Mouse (Mus musculus): Measurements from ENCODE around the gene Ryr2. TPM values are rescaled to one million over a fixed set of nuclear protein-coding genes. Genes with fewer than 3 reads are reported as not detected.

The Ryr2 gene
- polyA plus RNA-seq, 1 experiment from 2014 or later, result 0.43 TPM

DNA sequence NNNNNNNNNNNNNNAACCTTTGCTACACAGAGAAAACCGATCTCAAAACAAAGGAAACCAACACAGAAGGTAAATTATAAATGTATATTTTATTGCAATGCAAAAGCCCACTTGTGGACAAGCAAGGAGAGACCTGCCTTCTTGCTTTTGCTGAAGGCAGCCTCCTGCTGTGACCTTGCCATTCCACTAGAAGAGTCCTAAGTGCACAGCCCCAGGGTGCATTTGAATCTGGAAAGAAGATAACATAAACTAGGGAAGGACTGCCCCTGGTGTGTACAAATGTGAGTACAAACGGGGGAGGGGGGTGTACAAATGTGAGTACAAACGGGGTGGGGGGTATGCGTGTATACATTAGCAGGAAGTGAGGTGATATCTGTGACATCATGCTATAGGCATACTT is 43.2 kb downstream of the Ryr2 start:
- Histone ChIP-seq H3K27me3 (replicated peaks; ENCODE audit: control insufficient read depth, insufficient read depth, low read length) (no peaks in the 10 kb centered on the region), H3K9ac (ENCODE audit: low read depth, low read length) (no peak overlapping the region), H3K4me3 (ENCODE audit: low read depth, low read length) (no peak overlapping the region), H3K4me2 (ENCODE audit: low read depth, low read length) (no peak overlapping the region), H3K4me1 (ENCODE audit: control insufficient read depth, insufficient read depth, low read length) (no peaks in the 10 kb centered on the region), H3K27ac (replicated peaks; ENCODE audit: low read depth, low read length) (no peak overlapping the region), H3K36me3 (ENCODE audit: control insufficient read depth, insufficient read depth, low read length) (no peaks in the 10 kb centered on the region), H3K9me3 (ENCODE audit: control insufficient read depth, low read length) (no peaks in the 10 kb centered on the region)
- whole genome bisulfite sequencing, result 71% methylated on average over 4 of the region's 4 CpGs
- no peak for DNase-seq (ENCODE audit: low spot score)
- ATAC-seq (ENCODE audit: low read depth), result no peak

- peak; percentile 41; the same call in 1 of the 2 replicates for ATAC-seq (ENCODE audit: low read depth)
- H3K4me3 ChIP-seq (ENCODE audit: low read depth, low read length), result no peak overlapping the region
- no peaks in the 10 kb centered on the region for H3K36me3 ChIP-seq (ENCODE audit: control insufficient read depth, insufficient read depth, low read length)
- H3K9ac ChIP-seq (ENCODE audit: low read depth, low read length), result no peak overlapping the region
- 21% methylated on average over 8 of the region's 8 CpGs for WGBS
- no peaks in the 10 kb centered on the region for H3K27me3 ChIP-seq (replicated peaks; ENCODE audit: control insufficient read depth, insufficient read depth, low read length)
- no peaks in the 10 kb centered on the region for H3K9me3 ChIP-seq (ENCODE audit: control insufficient read depth, low read length)
- no peaks in the 10 kb centered on the region for H3K4me1 ChIP-seq (ENCODE audit: control insufficient read depth, insufficient read depth, low read length)
- no peak for DNase-seq (ENCODE audit: low spot score)
- H3K27ac ChIP-seq (replicated peaks; ENCODE audit: low read depth, low read length), result no peak overlapping the region
- H3K4me2 ChIP-seq (ENCODE audit: low read depth, low read length), result no peak overlapping the region
Measured at GRCm38 (mm10) chr13:12057357-12057771, 49.4 kb downstream of the Ryr2 start.

DNA sequence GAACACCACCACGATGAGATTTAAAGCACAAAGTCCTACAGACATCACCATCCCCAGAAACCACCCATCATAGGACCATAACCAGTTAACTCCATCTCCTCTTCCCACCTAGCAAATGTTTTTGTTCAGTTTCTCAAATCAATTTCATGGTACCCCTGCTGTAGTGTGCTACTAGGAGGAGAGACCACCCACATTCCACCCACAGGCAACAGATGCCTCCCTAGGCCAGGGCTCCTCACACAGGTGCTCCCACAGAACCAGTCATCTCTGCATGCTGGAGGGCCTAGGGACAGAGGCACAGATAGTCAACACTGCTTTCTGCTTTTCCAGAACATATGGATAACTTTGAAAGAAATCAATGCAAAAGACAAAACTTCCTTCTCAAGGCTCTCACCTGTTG is 50.8 kb downstream of the Ryr2 start:
- H3K27ac ChIP-seq (replicated peaks; ENCODE audit: low read depth, low read length), result no peak overlapping the region
- no peak overlapping the region for H3K4me3 ChIP-seq (ENCODE audit: low read depth, low read length)
- 63% methylated on average over 1 of the region's 1 CpGs for WGBS
- H3K9ac ChIP-seq (ENCODE audit: low read depth, low read length), result no peak overlapping the region
- H3K27me3 ChIP-seq (replicated peaks; ENCODE audit: control insufficient read depth, insufficient read depth, low read length), result no peaks in the 10 kb centered on the region
- H3K4me2 ChIP-seq (ENCODE audit: low read depth, low read length), result no peak overlapping the region
- H3K4me1 ChIP-seq (ENCODE audit: control insufficient read depth, insufficient read depth, low read length), result no peaks in the 10 kb centered on the region
- DNase-seq (ENCODE audit: low spot score) (no peak), ATAC-seq (ENCODE audit: low read depth) (no peak)
- H3K9me3 ChIP-seq (ENCODE audit: control insufficient read depth, low read length), result no peaks in the 10 kb centered on the region
- H3K36me3 ChIP-seq (ENCODE audit: control insufficient read depth, insufficient read depth, low read length), result no peaks in the 10 kb centered on the region

DNA sequence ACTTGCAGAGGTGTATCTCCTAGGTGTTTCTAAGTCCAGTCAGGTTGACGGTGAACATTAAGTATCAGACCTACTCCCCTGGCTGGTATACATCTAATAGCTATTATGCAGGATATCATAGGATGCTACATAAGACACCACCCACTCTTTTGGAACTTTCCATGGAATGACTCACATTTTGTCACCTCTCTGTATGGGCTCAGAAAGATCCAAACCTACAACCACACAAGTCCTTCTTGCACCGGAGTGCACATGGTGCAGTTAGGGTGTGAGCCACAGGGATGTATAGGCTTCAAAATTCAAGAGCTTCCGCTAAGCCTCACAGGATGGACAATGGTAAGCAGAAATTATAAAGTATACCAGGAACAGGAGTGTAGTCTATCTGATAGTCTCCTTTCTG is 52.8 kb downstream of the Ryr2 start:
- 93% methylated on average over 3 of the region's 3 CpGs for WGBS
- ATAC-seq (ENCODE audit: low read depth) (no peak), DNase-seq (ENCODE audit: low spot score) (no peak)
- Histone ChIP-seq H3K27ac (replicated peaks; ENCODE audit: low read depth, low read length) (no peak overlapping the region), H3K4me2 (ENCODE audit: low read depth, low read length) (no peak overlapping the region), H3K9ac (ENCODE audit: low read depth, low read length) (no peak overlapping the region), H3K27me3 (replicated peaks; ENCODE audit: control insufficient read depth, insufficient read depth, low read length) (no peaks in the 10 kb centered on the region), H3K4me3 (ENCODE audit: low read depth, low read length) (no peak overlapping the region), H3K9me3 (ENCODE audit: control insufficient read depth, low read length) (no peaks in the 10 kb centered on the region), H3K4me1 (ENCODE audit: control insufficient read depth, insufficient read depth, low read length) (no peaks in the 10 kb centered on the region), H3K36me3 (ENCODE audit: control insufficient read depth, insufficient read depth, low read length) (no peaks in the 10 kb centered on the region)

- H3K4me1 ChIP-seq (ENCODE audit: control insufficient read depth, insufficient read depth, low read length), result no peaks in the 10 kb centered on the region
- no peaks in the 10 kb centered on the region for H3K36me3 ChIP-seq (ENCODE audit: control insufficient read depth, insufficient read depth, low read length)
- WGBS, result 79% methylated on average over 1 of the region's 1 CpGs
- DNase-seq (ENCODE audit: low spot score) (no peak), ATAC-seq (ENCODE audit: low read depth) (no peak)
- no peak overlapping the region for H3K9ac ChIP-seq (ENCODE audit: low read depth, low read length)
- no peak overlapping the region for H3K4me3 ChIP-seq (ENCODE audit: low read depth, low read length)
- H3K9me3 ChIP-seq (ENCODE audit: control insufficient read depth, low read length), result no peaks in the 10 kb centered on the region
- H3K27me3 ChIP-seq (replicated peaks; ENCODE audit: control insufficient read depth, insufficient read depth, low read length), result no peaks in the 10 kb centered on the region
- no peak overlapping the region for H3K27ac ChIP-seq (replicated peaks; ENCODE audit: low read depth, low read length)
- H3K4me2 ChIP-seq (ENCODE audit: low read depth, low read length), result no peak overlapping the region
Measured at GRCm38 (mm10) chr13:12050809-12051208, 55.9 kb downstream of the Ryr2 start.

DNA sequence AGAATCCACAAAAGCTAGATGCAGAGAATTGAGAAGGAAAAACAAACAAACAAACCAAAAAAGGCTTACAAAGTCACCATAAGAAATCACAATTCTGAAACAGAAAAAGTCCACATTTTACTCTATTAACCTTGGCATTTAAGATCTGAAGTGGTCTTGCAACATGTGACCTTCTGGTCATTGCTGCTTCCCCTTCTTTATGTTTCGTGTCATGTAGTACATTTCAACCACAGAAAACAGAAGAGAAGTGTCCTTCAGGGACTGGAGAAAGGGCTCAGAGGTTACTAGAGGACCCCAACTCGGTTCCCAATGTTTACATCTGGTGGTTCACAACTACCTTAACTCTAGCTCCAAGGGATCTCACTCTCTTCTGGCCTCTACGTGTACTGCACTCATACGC is 59.7 kb downstream of the Ryr2 start:
- DNase-seq (ENCODE audit: low spot score) (no peak), ATAC-seq (ENCODE audit: low read depth) (no peak)
- WGBS, result 76% methylated on average over 4 of the region's 4 CpGs

GRCm38 (mm10) chr13:12044751-12045150 is 62.0 kb downstream of the Ryr2 start:
- no peaks in the 10 kb centered on the region for H3K9me3 ChIP-seq (ENCODE audit: control insufficient read depth, low read length)
- WGBS, result 84% methylated on average over 2 of the region's 2 CpGs
- no peaks in the 10 kb centered on the region for H3K27me3 ChIP-seq (replicated peaks; ENCODE audit: control insufficient read depth, insufficient read depth, low read length)
- H3K36me3 ChIP-seq (ENCODE audit: control insufficient read depth, insufficient read depth, low read length), result no peaks in the 10 kb centered on the region
- no peak overlapping the region for H3K4me2 ChIP-seq (ENCODE audit: low read depth, low read length)
- no peak for ATAC-seq (ENCODE audit: low read depth)
- H3K27ac ChIP-seq (replicated peaks; ENCODE audit: low read depth, low read length), result no peak overlapping the region
- no peak overlapping the region for H3K4me3 ChIP-seq (ENCODE audit: low read depth, low read length)
- DNase-seq (ENCODE audit: low spot score), result no peak
- H3K9ac ChIP-seq (ENCODE audit: low read depth, low read length), result no peak overlapping the region
- H3K4me1 ChIP-seq (ENCODE audit: control insufficient read depth, insufficient read depth, low read length), result no peaks in the 10 kb centered on the region

More for the DNA sequence above, 59.7 kb downstream of the Ryr2 start:
- Histone ChIP-seq H3K27me3 (replicated peaks; ENCODE audit: control insufficient read depth, insufficient read depth, low read length) (no peaks in the 10 kb centered on the region), H3K4me1 (ENCODE audit: control insufficient read depth, insufficient read depth, low read length) (no peaks in the 10 kb centered on the region), H3K4me3 (ENCODE audit: low read depth, low read length) (no peak overlapping the region), H3K9me3 (ENCODE audit: control insufficient read depth, low read length) (no peaks in the 10 kb centered on the region), H3K27ac (replicated peaks; ENCODE audit: low read depth, low read length) (no peak overlapping the region), H3K9ac (ENCODE audit: low read depth, low read length) (no peak overlapping the region), H3K4me2 (ENCODE audit: low read depth, low read length) (no peak overlapping the region), H3K36me3 (ENCODE audit: control insufficient read depth, insufficient read depth, low read length) (no peaks in the 10 kb centered on the region)

GRCm38 (mm10) chr13:12042891-12043491 is 63.8 kb downstream of the Ryr2 start:
- Histone ChIP-seq H3K36me3 (ENCODE audit: control insufficient read depth, insufficient read depth, low read length) (no peaks in the 10 kb centered on the region), H3K4me3 (ENCODE audit: low read depth, low read length) (no peak overlapping the region), H3K9ac (ENCODE audit: low read depth, low read length) (no peak overlapping the region), H3K4me1 (ENCODE audit: control insufficient read depth, insufficient read depth, low read length) (no peaks in the 10 kb centered on the region), H3K27me3 (replicated peaks; ENCODE audit: control insufficient read depth, insufficient read depth, low read length) (no peaks in the 10 kb centered on the region), H3K27ac (replicated peaks; ENCODE audit: low read depth, low read length) (no peak overlapping the region), H3K4me2 (ENCODE audit: low read depth, low read length) (no peak overlapping the region), H3K9me3 (ENCODE audit: control insufficient read depth, low read length) (no peaks in the 10 kb centered on the region)
- ATAC-seq (ENCODE audit: low read depth) (no peak), DNase-seq (ENCODE audit: low spot score) (no peak)
- WGBS, result 55% methylated on average over 8 of the region's 8 CpGs

DNA sequence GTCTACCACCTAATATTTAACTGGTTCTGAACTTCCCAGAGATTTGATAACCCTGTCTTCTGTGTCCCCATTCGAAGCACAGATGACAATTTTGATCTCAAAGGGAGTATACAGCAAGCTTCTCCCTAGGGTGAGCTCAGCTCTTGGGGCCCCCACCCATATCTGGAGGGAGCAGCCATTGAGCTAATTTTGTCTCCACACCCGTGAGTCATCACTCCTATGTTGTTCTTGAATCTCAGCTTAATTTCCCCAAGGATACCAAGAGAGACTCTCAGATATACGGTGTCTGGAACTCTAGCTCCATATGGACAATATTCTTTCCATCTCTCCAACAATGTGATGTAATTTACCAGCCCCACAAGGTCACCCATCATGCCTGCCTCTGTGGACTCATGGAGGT is 66.8 kb downstream of the Ryr2 start:
- WGBS, result 76% methylated on average over 3 of the region's 3 CpGs
- ATAC-seq (ENCODE audit: low read depth) (no peak; the same call in 1 of the 2 replicates), DNase-seq (ENCODE audit: low spot score) (no peak)
- no peak overlapping the region for H3K9ac ChIP-seq (ENCODE audit: low read depth, low read length)
- H3K4me1 ChIP-seq (ENCODE audit: control insufficient read depth, insufficient read depth, low read length), result no peaks in the 10 kb centered on the region
- no peaks in the 10 kb centered on the region for H3K27me3 ChIP-seq (replicated peaks; ENCODE audit: control insufficient read depth, insufficient read depth, low read length)
- no peak overlapping the region for H3K4me3 ChIP-seq (ENCODE audit: low read depth, low read length)
- no peaks in the 10 kb centered on the region for H3K9me3 ChIP-seq (ENCODE audit: control insufficient read depth, low read length)
- no peak overlapping the region for H3K4me2 ChIP-seq (ENCODE audit: low read depth, low read length)
- H3K36me3 ChIP-seq (ENCODE audit: control insufficient read depth, insufficient read depth, low read length), result no peaks in the 10 kb centered on the region
- no peak overlapping the region for H3K27ac ChIP-seq (replicated peaks; ENCODE audit: low read depth, low read length)

Data from embryonic facial prominence, embryonic 14.5 days (tissue).